16 mouse cellular contexts compared by ENCODE assay signal in the genomic region with DNA sequence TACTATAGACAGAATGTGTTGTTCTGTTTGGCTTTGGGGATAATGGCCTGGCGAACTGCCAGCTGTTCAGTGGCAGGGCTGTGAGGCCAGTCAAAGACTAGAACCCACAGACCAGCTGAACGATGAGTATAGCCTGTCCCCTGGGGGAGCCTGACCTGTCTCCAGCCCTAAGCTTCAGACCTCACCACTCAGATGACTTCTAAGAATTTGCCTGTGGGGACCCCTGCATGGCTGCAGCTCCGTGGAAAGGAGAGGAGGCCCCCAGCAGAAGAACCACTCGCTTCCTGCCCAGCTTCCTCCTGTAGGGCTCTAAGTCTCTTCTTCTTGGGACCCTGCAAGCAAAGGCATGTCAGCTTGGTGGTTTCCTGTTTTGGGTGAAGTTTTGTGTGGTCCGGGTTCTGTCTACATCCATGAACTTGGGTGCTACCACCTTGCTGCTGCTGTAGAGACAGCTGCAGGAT. TPM values are rescaled to one million over a fixed set of nuclear protein-coding genes. Genes with fewer than 3 reads are reported as not detected.
DNase-seq lines count a peak whose midpoint lies in the region; ATAC-seq and TF ChIP-seq lines count a peak whose summit lies in the region.
"Had no signal": no experiment of that assay in that cellular context is flagged by ENCODE, and none has a peak within 500 bp of the region (broad histone marks: within the 10 kb centered on the region; RNA-seq: fewer than 3 reads in every experiment).

No protein-coding gene starts in this region.

- H3K4me1 ChIP-seq in heart, postnatal 0 days (ENCODE audit: control insufficient read depth, insufficient read depth), result peaks cover 3% of the 10 kb centered on the region; the same call in 1 of the 2 replicates
- peaks cover 40% of the 10 kb centered on the region for H3K4me1 ChIP-seq in bone marrow, adult 2 months (ENCODE audit: control insufficient read depth, insufficient read depth, low read length)
- no peaks in the 10 kb centered on the region for H3K4me1 ChIP-seq in midbrain, postnatal 0 days (ENCODE audit: insufficient read depth, low read length)

- no peak overlapping the region for H3K9ac ChIP-seq in heart, postnatal 0 days (replicated peaks; ENCODE audit: low read depth, low read length)
- no peak overlapping the region for H3K9ac ChIP-seq in midbrain, postnatal 0 days (replicated peaks; ENCODE audit: low read length, poor library complexity, severe bottlenecking)
- H3K9ac ChIP-seq: lung, embryonic 15.5 days had no signal

- no peaks in the 10 kb centered on the region for H3K36me3 ChIP-seq in heart, postnatal 0 days (replicated peaks; ENCODE audit: control insufficient read depth, insufficient read depth, low read length)
- no peaks in the 10 kb centered on the region for H3K36me3 ChIP-seq in midbrain, postnatal 0 days (ENCODE audit: insufficient read depth, low read length)
- H3K36me3 ChIP-seq: lung, embryonic 15.5 days had no signal

- no peak for TF ChIP-seq EP300 in heart, postnatal 0 days (IDR thresholded peaks at IDR 0.05; ENCODE audit: low read depth)

- TF ChIP-seq POLR2A in bone marrow, adult 2 months (IDR thresholded peaks at IDR 0.05; ENCODE audit: borderline replicate concordance, control insufficient read depth, low read depth, low read length), result no peak

- no peak for DNase-seq in heart, postnatal 0 days (ENCODE audit: low spot score)
- no peak for DNase-seq in heart, adult 9 months (ENCODE audit: low spot score in 2 of 2)
- DNase-seq in CD4-positive helper T cell, adult 2 months (ENCODE audit: low read depth, low spot score), result peak; percentile 59
- DNase-seq in kidney, adult 11 months, result no peak
- no peak for DNase-seq in midbrain, postnatal 0 days (ENCODE audit: low spot score)
- DNase-seq in frontal cortex, postnatal 14 days (ENCODE audit: low spot score in 2 of 2), result no peak
- DNase-seq: adrenal gland, postnatal 36 days; kidney, adult 2 months had no signal

- no peak overlapping the region for H3K4me3 ChIP-seq in heart, postnatal 0 days (ENCODE audit: low read depth, low read length)
- no peak overlapping the region for H3K4me3 ChIP-seq in bone marrow, adult 2 months (replicated peaks; ENCODE audit: control insufficient read depth, low read depth, low read length)
- H3K4me3 ChIP-seq in midbrain, postnatal 0 days (ENCODE audit: low read depth, low read length), result no peak overlapping the region
- H3K4me3 ChIP-seq: erythroblast, embryonic 14.5 days; left cerebral cortex, adult 2 months; lung, embryonic 15.5 days had no signal

- H3K27ac ChIP-seq in heart, postnatal 0 days (ENCODE audit: low read depth), result peak overlapping the region; percentile 64; the same call in 1 of the 2 replicates
- H3K27ac ChIP-seq in bone marrow, adult 2 months (ENCODE audit: control insufficient read depth, insufficient read depth, low read depth, low read length, poor library complexity), result peak overlapping the region; percentile 53
- no peak overlapping the region for H3K27ac ChIP-seq in midbrain, postnatal 0 days (ENCODE audit: low read depth, low read length)
- H3K27ac ChIP-seq: left cerebral cortex, adult 2 months had no signal

- no peaks in the 10 kb centered on the region for H3K9me3 ChIP-seq in heart, postnatal 0 days (replicated peaks; ENCODE audit: control insufficient read depth, low read length)
- no peaks in the 10 kb centered on the region for H3K9me3 ChIP-seq in midbrain, postnatal 0 days (ENCODE audit: low read length)
- H3K9me3 ChIP-seq: lung, embryonic 15.5 days had no signal

- no peak overlapping the region for H3K4me2 ChIP-seq in heart, postnatal 0 days (ENCODE audit: low read depth, low read length)
- H3K4me2 ChIP-seq in midbrain, postnatal 0 days (ENCODE audit: low read depth, low read length, poor library complexity, severe bottlenecking), result no peak overlapping the region
- H3K4me2 ChIP-seq: lung, embryonic 15.5 days had no signal

- 64% methylated on average over 5 of the region's 5 CpGs for WGBS in heart, postnatal 0 days
- WGBS in bone marrow, adult 2 months, result 6% methylated on average over 5 of the region's 5 CpGs
- WGBS in midbrain, postnatal 0 days, result 73% methylated on average over 5 of the region's 5 CpGs

- no peak for ATAC-seq in heart, postnatal 0 days (ENCODE audit: insufficient read depth, low read depth)
- ATAC-seq in neutrophil, adult 5-6 weeks (ENCODE audit: extremely low read depth, insufficient number of reproducible peaks, low FRiP score, poor library complexity, severe bottlenecking), result peak; percentile 5; the same call in 1 of the 2 replicates
- no peak for ATAC-seq in midbrain, postnatal 0 days (ENCODE audit: low FRiP score)

- no peaks in the 10 kb centered on the region for H3K27me3 ChIP-seq in heart, postnatal 0 days (ENCODE audit: control insufficient read depth, insufficient read depth, low read length)
- no peaks in the 10 kb centered on the region for H3K27me3 ChIP-seq in midbrain, postnatal 0 days (ENCODE audit: insufficient read depth, low read length)
- H3K27me3 ChIP-seq: lung, embryonic 15.5 days had no signal

- no peak for TF ChIP-seq CTCF in heart, postnatal 0 days (IDR thresholded peaks at IDR 0.05; ENCODE audit: low read depth)
- no peak for TF ChIP-seq CTCF in bone marrow, adult 2 months (IDR thresholded peaks at IDR 0.05; ENCODE audit: control insufficient read depth, insufficient read depth, low read length)
- TF ChIP-seq CTCF in midbrain, postnatal 0 days (IDR thresholded peaks at IDR 0.05), result no peak

RNA-seq across cellular contexts. Expression of a gene that starts 24.0 kb away (rescaled TPM):
- total RNA-seq in heart, postnatal 0 days (2014; rRNA removed; ENCODE audit: low replicate concordance), result 8.3 and 117 TPM in 2 replicates
- 4.6 and 4.7 TPM in 2 replicates for polyA plus RNA-seq in heart, postnatal 0 days (2015; fragmentation: Nextera tagmentation; extraction: Ambion mirVana)
- 39.7 and 97.9 TPM in 2 replicates for polyA plus RNA-seq in bone marrow, adult 2 months (2011; ENCODE audit: insufficient read depth, insufficient read length, low replicate concordance, missing spikeins)
- 440 and 506 TPM in 2 replicates for total RNA-seq in neutrophil, adult 5-6 weeks (2017)
- total RNA-seq in midbrain, postnatal 0 days (2014; rRNA removed), result 5.9 and 15.8 TPM in 2 replicates
- polyA plus RNA-seq in midbrain, postnatal 0 days (2015; fragmentation: Nextera tagmentation; extraction: Ambion mirVana), result 3.4 and 3.7 TPM in 2 replicates

RNA-seq across cellular contexts. Expression of a gene that starts 28.9 kb away (rescaled TPM):
- not detected in 2 replicates for total RNA-seq in heart, postnatal 0 days (2014; rRNA removed; ENCODE audit: low replicate concordance)
- 0.38 TPM in 2 replicates for polyA plus RNA-seq in heart, postnatal 0 days (2015; fragmentation: Nextera tagmentation; extraction: Ambion mirVana)
- polyA plus RNA-seq in bone marrow, adult 2 months (2011; ENCODE audit: insufficient read depth, insufficient read length, low replicate concordance, missing spikeins), result 1.9 and 6.0 TPM in 2 replicates
- total RNA-seq in neutrophil, adult 5-6 weeks (2017), result 10.4 and 16.6 TPM in 2 replicates
- 0.93 and 1.9 TPM in 2 replicates for total RNA-seq in midbrain, postnatal 0 days (2014; rRNA removed)
- 6.9 and 12.5 TPM in 2 replicates for polyA plus RNA-seq in midbrain, postnatal 0 days (2015; fragmentation: Nextera tagmentation; extraction: Ambion mirVana)
- total RNA-seq: adrenal gland, postnatal 36 days; heart, adult 8-10 months; left cerebral cortex, adult 2 months; MEL had no signal
- polyA plus RNA-seq: erythroblast, embryonic 14.5 days; kidney, adult 2 months; testis, adult 2 months had no signal
